Mouse (Mus musculus) liver, embryonic 16.5 days (tissue): Measurements from ENCODE around the gene Slc26a1. TPM values are rescaled to one million over a fixed set of nuclear protein-coding genes. Genes with fewer than 3 reads are reported as not detected.

ENCODE experiments used
- ATAC-seq: fragments of 200-750 bp; cut with Nextera tagmentation; 2 replicates; pipeline ENCODE4 v1.8.0; 2017; ENCODE audit warnings: low read depth, mild to moderate bottlenecking, moderate number of reproducible peaks, moderate library complexity
- H3K27ac ChIP-seq: fragments of 300-500 bp; sonication (generic); 2 replicates; pipeline ENCODE4 v1.5.1; 2014; ENCODE audit warnings: mild to moderate bottlenecking, low read length
- H3K27me3 ChIP-seq: fragments of 300-500 bp; sonication (generic); 2 replicates; pipeline ENCODE4 v1.6.1; 2014; ENCODE audit warnings: low read depth, low read length, mixed read lengths; ENCODE audit not compliant: control insufficient read depth, insufficient read depth
- H3K36me3 ChIP-seq: fragments of 300-500 bp; sonication (generic); 2 replicates; pipeline ENCODE4 v1.6.1; 2014; ENCODE audit warnings: mild to moderate bottlenecking; ENCODE audit not compliant: control insufficient read depth, insufficient read depth
- H3K4me1 ChIP-seq: fragments of 300-500 bp; sonication (generic); 2 replicates; pipeline ENCODE4 v1.6.1; 2014; ENCODE audit warnings: low read depth, low read length, mixed read lengths; ENCODE audit not compliant: control insufficient read depth
- H3K4me2 ChIP-seq: fragments of 300-500 bp; sonication (generic); 2 replicates; pipeline ENCODE4 v1.6.1; 2014; ENCODE audit warnings: low read depth, low read length, mixed read lengths
- H3K4me3 ChIP-seq: fragments of 300-500 bp; sonication (generic); 2 replicates; pipeline ENCODE4 v1.5.1; 2014; ENCODE audit warnings: low read depth, mild to moderate bottlenecking, low read length
- H3K9ac ChIP-seq: fragments of 300-500 bp; sonication (generic); 2 replicates; pipeline ENCODE4 v1.6.1; 2014; ENCODE audit warnings: low read depth, low read length
- H3K9me3 ChIP-seq: fragments of 300-500 bp; sonication (generic); replicated peaks from 2 replicates; pipeline ENCODE4 v1.6.1; 2016; ENCODE audit warnings: low read length; ENCODE audit not compliant: control insufficient read depth
- WGBS: fragments of 180-500 bp; shearing (Covaris S2); extraction: QIAGEN DNeasy Blood & Tissue Kit; methylation state at CpG from one replicate; pipeline ENCODE4 v1.1.7; 2014; ENCODE audit not compliant: insufficient replicate concordance; 5-methylcytosine and 5-hydroxymethylcytosine counted together
- polyA plus RNA-seq: library from polyadenylated mRNA; unstranded; fragments of >200 nt; fragmentation: Nextera tagmentation; extraction: Ambion mirVana; gene quantifications from 2 replicates; pipeline ENCODE4 v1.2.1, GENCODE M21; 2015

Slc26a1 gene
- polyA plus RNA-seq, 1 experiment from 2014 or later, result 23.7 TPM

DNA sequence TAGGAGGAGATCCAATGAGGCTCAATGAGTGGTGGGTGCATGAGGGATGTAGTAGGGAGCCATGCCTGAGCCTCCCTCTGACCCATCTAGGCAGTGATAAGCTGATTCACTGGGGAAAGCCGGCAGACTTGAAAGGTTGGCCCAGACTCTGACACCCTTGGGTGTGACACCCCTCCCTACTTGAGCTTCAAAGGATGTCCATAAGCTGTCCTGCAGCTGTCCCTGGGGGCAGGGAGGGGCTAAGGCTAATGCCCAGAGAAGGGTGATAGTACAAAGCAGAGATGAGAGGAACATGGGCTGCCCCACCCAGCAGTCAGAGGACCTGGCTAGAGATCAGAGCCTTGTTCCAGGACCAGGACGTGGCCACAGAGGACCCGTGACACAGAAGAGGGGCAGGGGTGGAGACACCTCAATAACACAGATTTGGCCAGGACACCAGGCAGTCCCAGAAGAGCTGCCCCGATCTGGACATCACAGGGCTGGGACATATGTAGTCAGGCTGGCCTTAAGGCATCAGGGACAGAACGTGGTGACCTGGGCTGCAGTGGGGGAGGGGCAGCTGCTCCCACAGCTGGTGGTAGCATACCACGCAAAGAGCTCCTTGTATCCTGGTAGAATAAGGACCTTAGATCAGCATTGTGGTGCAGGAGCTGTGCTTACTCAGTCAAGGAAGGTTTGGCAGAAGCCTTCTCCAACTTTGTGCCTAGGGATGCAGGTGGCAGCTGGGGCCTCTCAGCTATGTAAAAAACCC is 33.8 kb upstream of the Slc26a1 start:
- Histone ChIP-seq H3K4me2 (no peak overlapping the region), H3K4me3 (no peak overlapping the region), H3K27ac (no peak overlapping the region), H3K36me3 (peaks cover 4% of the 10 kb centered on the region), H3K4me1 (peaks cover 22% of the 10 kb centered on the region), H3K9me3 (no peaks in the 10 kb centered on the region), H3K27me3 (no peaks in the 10 kb centered on the region), H3K9ac (no peak overlapping the region)
- peak; percentile 20; the same call in 1 of the 2 replicates for ATAC-seq
- 48% methylated on average over 6 of the region's 6 CpGs for WGBS

GRCm38 (mm10) chr5:108708419-108708818 is 33.0 kb upstream of the Slc26a1 start:
- Histone ChIP-seq H3K9ac (no peak overlapping the region), H3K27ac (peak overlapping the region; percentile 34; the same call in 1 of the 2 replicates), H3K27me3 (no peaks in the 10 kb centered on the region), H3K36me3 (peaks cover 4% of the 10 kb centered on the region), H3K9me3 (no peaks in the 10 kb centered on the region), H3K4me3 (no peak overlapping the region), H3K4me2 (no peak overlapping the region), H3K4me1 (peaks cover 22% of the 10 kb centered on the region)
- 86% methylated on average over 1 of the region's 1 CpGs for WGBS
- no peak for ATAC-seq

- H3K9me3 ChIP-seq, result no peaks in the 10 kb centered on the region
- ATAC-seq, result peak; percentile 72
- no peak overlapping the region for H3K9ac ChIP-seq
- no peaks in the 10 kb centered on the region for H3K27me3 ChIP-seq
- peaks cover 22% of the 10 kb centered on the region for H3K4me1 ChIP-seq
- no peak overlapping the region for H3K27ac ChIP-seq
- WGBS, result 29% methylated on average over 2 of the region's 2 CpGs
- 0 out of 2 replicates have a peak overlapping the region, but pooled peaks have one; percentile 17 for H3K4me2 ChIP-seq
- no peak overlapping the region for H3K4me3 ChIP-seq
- peaks cover 4% of the 10 kb centered on the region for H3K36me3 ChIP-seq
Measured at GRCm38 (mm10) chr5:108707758-108708157, 32.4 kb upstream of the Slc26a1 start.

- WGBS, result 70% methylated on average over 12 of the region's 12 CpGs
- Histone ChIP-seq H3K4me3 (no peak overlapping the region), H3K4me1 (peaks cover 20% of the 10 kb centered on the region), H3K27ac (no peak overlapping the region), H3K27me3 (no peaks in the 10 kb centered on the region), H3K36me3 (peaks cover 4% of the 10 kb centered on the region), H3K4me2 (no peak overlapping the region), H3K9ac (no peak overlapping the region), H3K9me3 (no peaks in the 10 kb centered on the region)
- no peak for ATAC-seq
Measured at GRCm38 (mm10) chr5:108703754-108704626, 28.6 kb upstream of the Slc26a1 start.

DNA sequence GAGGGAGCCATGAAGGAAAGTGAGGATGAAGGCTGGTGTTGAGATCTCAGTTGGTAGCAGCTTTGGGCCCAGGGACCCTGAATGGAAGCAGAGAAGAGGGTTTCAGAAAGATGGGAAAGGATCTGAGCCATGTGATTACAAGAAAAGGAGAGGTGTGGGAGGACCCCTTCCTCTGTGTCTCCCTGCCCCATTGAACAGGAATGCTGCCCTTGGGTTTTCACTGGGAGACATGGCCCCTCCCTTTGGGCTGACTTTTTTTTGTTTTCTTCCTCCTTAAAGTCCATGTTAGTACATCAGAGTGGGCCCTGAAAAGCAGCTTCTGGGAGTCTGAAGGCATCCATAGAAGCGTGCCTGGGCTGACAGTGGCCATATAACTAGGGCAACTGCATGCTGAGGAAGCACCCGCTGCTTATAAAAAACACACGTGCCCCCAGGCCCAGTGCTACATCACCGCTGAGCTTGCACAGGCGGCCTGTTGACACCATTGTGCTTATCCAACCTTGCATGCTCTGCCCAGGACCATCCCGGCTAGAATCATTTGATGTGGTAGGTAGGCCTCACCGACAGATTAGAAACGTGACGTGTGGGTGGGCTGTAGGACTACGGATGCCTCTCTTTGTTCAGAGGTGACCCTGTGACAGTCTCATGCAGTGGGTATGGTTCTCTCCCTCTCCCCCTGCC is 26.1 kb upstream of the Slc26a1 start:
- Histone ChIP-seq H3K27me3 (no peaks in the 10 kb centered on the region), H3K9ac (no peak overlapping the region), H3K36me3 (peaks cover 4% of the 10 kb centered on the region), H3K4me2 (no peak overlapping the region), H3K4me1 (peaks cover 2% of the 10 kb centered on the region; the same call in 1 of the 2 replicates), H3K27ac (0 out of 2 replicates have a peak overlapping the region, but pooled peaks have one; percentile 14), H3K9me3 (no peaks in the 10 kb centered on the region), H3K4me3 (no peak overlapping the region)
- 80% methylated on average over 10 of the region's 10 CpGs for whole genome bisulfite sequencing
- ATAC-seq, result no peak

DNA sequence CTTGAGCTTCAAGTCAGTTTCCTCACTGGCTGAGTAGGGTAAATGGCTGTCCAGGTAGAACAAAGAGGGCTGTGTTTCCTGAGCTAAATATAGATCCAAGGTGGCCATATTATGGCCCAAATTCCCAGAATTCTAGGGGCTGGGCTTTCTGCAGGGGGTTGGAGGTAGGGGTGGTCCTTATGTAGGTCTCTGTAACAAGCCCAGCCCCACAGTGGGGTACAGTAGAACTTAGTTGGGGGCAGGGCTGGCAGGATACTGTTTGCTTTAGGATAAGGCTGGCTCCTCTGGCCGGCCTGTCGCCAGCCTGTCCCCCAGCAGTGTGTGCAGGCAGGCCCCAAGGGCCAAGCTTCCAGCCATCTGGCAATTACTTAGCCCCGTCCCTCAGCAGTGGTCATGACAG is 25.0 kb upstream of the Slc26a1 start:
- H3K4me3 ChIP-seq, result no peak overlapping the region
- H3K36me3 ChIP-seq, result no peaks in the 10 kb centered on the region; the same call in 1 of the 2 replicates
- no peaks in the 10 kb centered on the region for H3K27me3 ChIP-seq
- no peak overlapping the region for H3K4me2 ChIP-seq
- no peak overlapping the region for H3K9ac ChIP-seq
- WGBS, result 60% methylated on average over 3 of the region's 3 CpGs
- peak; percentile 25; the same call in 1 of the 2 replicates for ATAC-seq
- no peak overlapping the region for H3K27ac ChIP-seq
- peaks cover 9% of the 10 kb centered on the region for H3K4me1 ChIP-seq
- no peaks in the 10 kb centered on the region for H3K9me3 ChIP-seq

DNA sequence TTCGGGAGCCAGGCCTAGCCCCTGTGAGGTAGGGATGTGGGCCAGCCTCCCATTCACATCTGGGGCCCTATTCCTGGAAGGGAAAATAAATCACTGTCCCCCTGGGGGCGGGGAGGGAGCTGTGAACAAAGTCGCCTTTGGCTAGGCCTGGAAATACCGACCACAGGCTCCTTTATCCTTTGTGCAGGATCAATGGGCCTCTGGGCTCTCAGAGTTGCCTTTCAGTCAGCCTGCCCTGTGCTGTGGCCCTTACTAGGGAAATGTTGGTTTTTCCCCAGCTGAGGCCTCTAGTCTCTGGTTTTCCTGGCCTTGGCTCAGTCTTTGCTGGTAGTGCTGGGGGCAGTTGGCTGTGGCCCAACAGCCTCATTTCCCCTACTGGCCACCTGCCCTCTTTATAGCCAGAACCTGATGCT is 22.0 kb upstream of the Slc26a1 start:
- Histone ChIP-seq H3K4me2 (no peak overlapping the region), H3K9me3 (no peaks in the 10 kb centered on the region), H3K27ac (no peak overlapping the region), H3K4me3 (no peak overlapping the region), H3K36me3 (no peaks in the 10 kb centered on the region), H3K9ac (no peak overlapping the region), H3K27me3 (no peaks in the 10 kb centered on the region), H3K4me1 (peaks cover 27% of the 10 kb centered on the region)
- ATAC-seq, result no peak
- WGBS, result 66% methylated on average over 4 of the region's 4 CpGs

DNA sequence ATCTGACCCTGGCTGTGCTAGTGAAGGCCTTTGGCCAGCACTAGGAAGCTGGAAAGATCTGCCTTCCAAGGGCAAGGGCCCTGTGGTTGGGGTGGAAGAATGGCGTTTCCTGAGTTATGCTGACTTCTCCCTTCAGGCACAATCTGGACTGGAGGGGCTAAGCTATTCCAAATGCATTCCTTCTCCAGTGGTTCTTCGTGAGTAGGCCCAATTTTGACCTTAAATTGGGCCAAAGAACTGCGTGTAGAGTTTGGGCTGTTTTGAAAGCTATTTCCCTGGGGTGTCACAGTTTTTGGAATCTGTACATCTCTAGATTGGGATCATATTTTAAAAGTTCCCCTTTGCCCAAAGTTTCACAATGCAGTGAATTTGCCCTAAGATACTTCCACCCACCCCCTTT is 21.2 kb upstream of the Slc26a1 start:
- WGBS, result 73% methylated on average over 3 of the region's 3 CpGs
- Histone ChIP-seq H3K4me2 (no peak overlapping the region), H3K9ac (no peak overlapping the region), H3K4me3 (no peak overlapping the region), H3K9me3 (no peaks in the 10 kb centered on the region), H3K4me1 (peaks cover 35% of the 10 kb centered on the region), H3K27me3 (no peaks in the 10 kb centered on the region), H3K36me3 (no peaks in the 10 kb centered on the region), H3K27ac (no peak overlapping the region)
- ATAC-seq, result no peak
